Mouse (Mus musculus): ENCODE measurements around the gene Ndrg3.
"Not testable (repeated sequence)": the region's sequence is repeated elsewhere in the genome, so short reads cannot be mapped to it uniquely, and the experiment has no call there.

Ndrg3 gene

GRCm38 (mm10) chr2:156937795-156938194 is 54.1 kb downstream of the Ndrg3 start:
- DNase-seq (ENCODE audit: low spot score in 2 of 2), result no peak

- no peak for DNase-seq (ENCODE audit: low spot score in 2 of 2)
These were observed 56.9 kb downstream of the Ndrg3 start for GRCm38 (mm10) chr2:156935005-156935404.

- DNase-seq (ENCODE audit: low spot score in 2 of 2), result no peak
These were observed 58.4 kb downstream of the Ndrg3 start for GRCm38 (mm10) chr2:156933426-156933825.

- DNase-seq (ENCODE audit: low spot score in 2 of 2), result no peak
These were observed 60.4 kb downstream of the Ndrg3 start for GRCm38 (mm10) chr2:156931421-156931820.

- no peak for DNase-seq (ENCODE audit: low spot score in 2 of 2)
These were observed 61.3 kb downstream of the Ndrg3 start for GRCm38 (mm10) chr2:156930549-156930948.

- no peak for DNase-seq (ENCODE audit: low spot score in 2 of 2)
These were observed 62.2 kb downstream of the Ndrg3 start for GRCm38 (mm10) chr2:156929519-156930120.

GRCm38 (mm10) chr2:156928606-156929005 is 63.2 kb downstream of the Ndrg3 start:
- no peak for DNase-seq (ENCODE audit: low spot score in 2 of 2)

GRCm38 (mm10) chr2:156927663-156928062 is 64.2 kb downstream of the Ndrg3 start:
- DNase-seq (ENCODE audit: low spot score in 2 of 2), result no peak

GRCm38 (mm10) chr2:156925611-156926010 is 66.2 kb downstream of the Ndrg3 start:
- DNase-seq (ENCODE audit: low spot score in 2 of 2), result not testable (repeated sequence)

GRCm38 (mm10) chr2:156925075-156925474 is 66.8 kb downstream of the Ndrg3 start:
- DNase-seq (ENCODE audit: low spot score in 2 of 2), result not testable (repeated sequence)

- no peak for DNase-seq (ENCODE audit: low spot score in 2 of 2)
These were observed 67.5 kb downstream of the Ndrg3 start for GRCm38 (mm10) chr2:156924210-156924898.

GRCm38 (mm10) chr2:156923057-156923456 is 68.8 kb downstream of the Ndrg3 start:
- DNase-seq (ENCODE audit: low spot score in 2 of 2), result no peak

GRCm38 (mm10) chr2:156919796-156920195 is 72.1 kb downstream of the Ndrg3 start:
- DNase-seq (ENCODE audit: low spot score in 2 of 2), result no peak

GRCm38 (mm10) chr2:156919191-156919590 is 72.7 kb downstream of the Ndrg3 start:
- DNase-seq (ENCODE audit: low spot score in 2 of 2), result not testable (repeated sequence)

- no peak for DNase-seq (ENCODE audit: low spot score in 2 of 2)
These were observed 73.3 kb downstream of the Ndrg3 start for GRCm38 (mm10) chr2:156918562-156918961.

GRCm38 (mm10) chr2:156916419-156917125 is 75.3 kb downstream of the Ndrg3 start:
- no peak for DNase-seq (ENCODE audit: low spot score in 2 of 2)

- no peak for DNase-seq (ENCODE audit: low spot score in 2 of 2)
These were observed 76.3 kb downstream of the Ndrg3 start for GRCm38 (mm10) chr2:156915559-156915958.

- no peak for DNase-seq (ENCODE audit: low spot score in 2 of 2)
These were observed 78.7 kb downstream of the Ndrg3 start for GRCm38 (mm10) chr2:156913191-156913590.

- not testable (repeated sequence) for DNase-seq (ENCODE audit: low spot score in 2 of 2)
These were observed 85.9 kb downstream of the Ndrg3 start for GRCm38 (mm10) chr2:156905931-156906330.

- peak; percentile 34 to 71 for DNase-seq (ENCODE audit: low spot score in 2 of 2)
These were observed 86.7 kb downstream of the Ndrg3 start for GRCm38 (mm10) chr2:156904976-156905717.

- no peak for DNase-seq (ENCODE audit: low spot score in 2 of 2)
These were observed 88.5 kb downstream of the Ndrg3 start for GRCm38 (mm10) chr2:156903367-156903766.

- DNase-seq (ENCODE audit: low spot score in 2 of 2), result not testable (repeated sequence)
These were observed 89.4 kb downstream of the Ndrg3 start for GRCm38 (mm10) chr2:156902411-156902810.
